Mouse (Mus musculus): ENCODE data around the gene Olfr1206. TPM values are rescaled to one million over a fixed set of nuclear protein-coding genes. Genes with fewer than 3 reads are reported as not detected.

Gene Olfr1206
- 0.11 TPM for polyA plus RNA-seq (2017; shearing (Covaris generic))

DNA sequence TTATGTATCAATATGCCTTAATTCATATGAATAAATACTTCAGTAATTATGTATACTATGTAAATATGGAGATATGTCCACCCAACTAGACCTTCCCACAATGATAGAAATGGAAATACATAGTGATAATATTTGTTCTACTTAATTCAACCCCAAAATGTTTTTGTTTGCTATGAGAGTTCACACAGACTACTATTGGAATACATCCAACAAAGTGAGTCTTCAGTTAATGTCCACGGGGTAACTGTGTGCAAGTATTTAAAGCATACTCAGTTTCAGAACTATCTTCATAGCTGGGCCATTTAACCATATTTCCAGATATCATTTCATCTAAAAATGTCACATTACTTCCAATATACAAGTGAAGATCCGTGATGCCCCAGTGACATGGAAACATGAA is at the start of gene Olfr1206:
Gene Olfr1206 (plus strand): TSS at position 301 of the 400 bp plus-strand sequence.

DNA sequence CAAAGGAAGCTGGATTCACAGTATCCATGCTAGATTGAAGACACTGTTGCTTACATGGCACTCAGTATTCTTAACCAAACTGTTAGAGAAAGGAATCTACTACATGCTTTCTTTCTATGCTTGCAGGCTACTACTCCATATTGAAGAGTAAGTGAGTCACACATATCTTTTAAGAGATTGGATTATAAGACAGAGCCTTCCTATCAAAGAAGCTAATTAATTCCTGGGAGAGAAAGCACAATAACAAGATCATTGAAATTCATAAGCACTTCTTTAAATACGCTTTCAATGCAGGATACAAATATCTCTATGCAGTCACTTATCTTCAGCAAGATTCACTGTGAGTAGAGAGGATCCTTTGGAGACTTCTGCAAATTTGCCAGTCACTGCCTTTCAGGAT is 48.8 kb upstream of the Olfr1206 start, which contains the start of gene Olfr1202:
Gene Olfr1202 (plus strand): TSS at position 301 of the 400 bp plus-strand sequence.

DNA sequence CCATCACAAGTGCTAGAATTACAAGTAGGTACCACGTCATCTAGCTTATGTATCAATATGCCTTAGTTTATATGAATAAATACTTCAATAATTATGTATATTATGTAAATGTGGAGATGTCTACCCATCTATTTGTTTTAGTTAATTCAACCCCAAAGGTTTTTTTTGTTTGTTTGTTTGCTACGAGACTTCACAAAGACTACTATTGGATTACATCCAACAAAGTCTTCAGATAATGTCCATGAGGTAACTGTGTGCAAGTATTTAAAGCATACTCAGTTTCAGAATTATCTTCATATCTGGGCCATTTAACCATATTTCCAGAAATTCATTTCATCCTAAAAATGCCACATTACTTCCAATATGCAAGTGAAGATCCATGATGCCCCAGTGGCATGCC is 33.6 kb upstream of the Olfr1206 start, which contains the start of gene Olfr1205:
Gene Olfr1205 (plus strand): TSS at position 301 of the 400 bp plus-strand sequence.

GRCm38 (mm10) chr2:88848992-88849391 is 14.0 kb upstream of the Olfr1206 start, which contains the start of gene Olfr1204:
Gene Olfr1204 (plus strand): TSS chr2:88849292.

DNA sequence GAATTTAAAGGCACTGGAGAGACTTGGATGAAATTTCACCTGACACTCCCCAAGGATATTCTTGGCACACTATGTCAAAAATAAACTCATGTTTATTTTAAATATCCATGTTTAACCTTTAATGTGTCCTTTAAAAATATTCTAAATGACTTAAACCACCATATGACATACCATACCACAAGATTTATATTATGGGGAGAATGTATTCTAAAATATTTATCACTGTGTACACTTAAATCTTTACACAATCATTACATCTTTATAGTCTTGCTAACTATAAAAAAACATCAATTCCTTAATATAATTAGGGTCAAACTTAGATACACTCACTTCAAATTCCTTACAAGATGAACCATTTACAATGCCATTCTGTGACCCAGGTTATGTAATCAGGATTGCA is 39.2 kb downstream of the Olfr1206 start, which contains the start of gene Olfr1208:
Gene Olfr1208 (minus strand): TSS at position 101 of the 400 bp plus-strand sequence.

GRCm38 (mm10) chr2:88915057-88915456 is 52.0 kb downstream of the Olfr1206 start, which contains the start of gene Olfr1209:
Gene Olfr1209 (minus strand): TSS chr2:88915157.

Other genes starting within 250 kb of the Olfr1206 start
- gene Olfr1191-ps1, start 222.7 kb upstream of the Olfr1206 start, polyA plus RNA-seq (2017; shearing (Covaris generic)), result 0.05 TPM
- not detected for gene Olfr1192-ps1, start 214.7 kb upstream of the Olfr1206 start, polyA plus RNA-seq (2017; shearing (Covaris generic))
- gene Olfr1193, start 187.6 kb upstream of the Olfr1206 start, polyA plus RNA-seq (2017; shearing (Covaris generic)), result not detected
- 0.11 TPM for gene Olfr1195, start 174.0 kb upstream of the Olfr1206 start, polyA plus RNA-seq (2017; shearing (Covaris generic))
- gene Olfr1196, start 158.6 kb upstream of the Olfr1206 start, polyA plus RNA-seq (2017; shearing (Covaris generic)), result not detected
- not detected for gene Olfr1197, start 130.9 kb upstream of the Olfr1206 start, polyA plus RNA-seq (2017; shearing (Covaris generic))
- gene Olfr1198, start 111.9 kb upstream of the Olfr1206 start, polyA plus RNA-seq (2017; shearing (Covaris generic)), result not detected
- not detected for gene Olfr1199, start 102.8 kb upstream of the Olfr1206 start, polyA plus RNA-seq (2017; shearing (Covaris generic))
- not detected for gene Olfr1200, start 92.7 kb upstream of the Olfr1206 start, polyA plus RNA-seq (2017; shearing (Covaris generic))
- not detected for gene Olfr1201, start 70.2 kb upstream of the Olfr1206 start, polyA plus RNA-seq (2017; shearing (Covaris generic))
- not detected for gene Olfr1202, start 48.7 kb upstream of the Olfr1206 start, polyA plus RNA-seq (2017; shearing (Covaris generic))
- not detected for gene Olfr1205, start 33.5 kb upstream of the Olfr1206 start, polyA plus RNA-seq (2017; shearing (Covaris generic))
- not detected for gene Olfr1204, start 13.9 kb upstream of the Olfr1206 start, polyA plus RNA-seq (2017; shearing (Covaris generic))
- not detected for gene Olfr1208, start 39.1 kb downstream of the Olfr1206 start, polyA plus RNA-seq (2017; shearing (Covaris generic))
- gene Olfr1209, start 51.9 kb downstream of the Olfr1206 start, polyA plus RNA-seq (2017; shearing (Covaris generic)), result not detected
- not detected for gene Olfr1211, start 74.9 kb downstream of the Olfr1206 start, polyA plus RNA-seq (2017; shearing (Covaris generic))
- not detected for gene Olfr1212, start 90.7 kb downstream of the Olfr1206 start, polyA plus RNA-seq (2017; shearing (Covaris generic))
- gene Gm13762, start 117.0 kb downstream of the Olfr1206 start, polyA plus RNA-seq (2017; shearing (Covaris generic)), result not detected
- not detected for gene Olfr1214, start 129.4 kb downstream of the Olfr1206 start, polyA plus RNA-seq (2017; shearing (Covaris generic))
- gene Olfr1215, start 143.7 kb downstream of the Olfr1206 start, polyA plus RNA-seq (2017; shearing (Covaris generic)), result not detected
- not detected for gene Olfr1216, start 155.1 kb downstream of the Olfr1206 start, polyA plus RNA-seq (2017; shearing (Covaris generic))
- gene Olfr1217, start 168.8 kb downstream of the Olfr1206 start, polyA plus RNA-seq (2017; shearing (Covaris generic)), result not detected
- gene Olfr1218, start 198.0 kb downstream of the Olfr1206 start, polyA plus RNA-seq (2017; shearing (Covaris generic)), result not detected
- not detected for gene Olfr1219, start 220.3 kb downstream of the Olfr1206 start, polyA plus RNA-seq (2017; shearing (Covaris generic))
- gene Olfr1220, start 243.6 kb downstream of the Olfr1206 start, polyA plus RNA-seq (2017; shearing (Covaris generic)), result 0.07 TPM